Mouse (Mus musculus): ENCODE measurements around the gene Arid4a. TPM values are rescaled to one million over a fixed set of nuclear protein-coding genes. Genes with fewer than 3 reads are reported as not detected.
A peak's percentile ranks its signal among the peaks of the same experiment; 100 is the strongest.

Arid4a gene
- polyA plus RNA-seq (2014; fragmentation: Nextera tagmentation; extraction: Ambion mirVana): 23.3 and 29.5 TPM in 2 replicates

DNA sequence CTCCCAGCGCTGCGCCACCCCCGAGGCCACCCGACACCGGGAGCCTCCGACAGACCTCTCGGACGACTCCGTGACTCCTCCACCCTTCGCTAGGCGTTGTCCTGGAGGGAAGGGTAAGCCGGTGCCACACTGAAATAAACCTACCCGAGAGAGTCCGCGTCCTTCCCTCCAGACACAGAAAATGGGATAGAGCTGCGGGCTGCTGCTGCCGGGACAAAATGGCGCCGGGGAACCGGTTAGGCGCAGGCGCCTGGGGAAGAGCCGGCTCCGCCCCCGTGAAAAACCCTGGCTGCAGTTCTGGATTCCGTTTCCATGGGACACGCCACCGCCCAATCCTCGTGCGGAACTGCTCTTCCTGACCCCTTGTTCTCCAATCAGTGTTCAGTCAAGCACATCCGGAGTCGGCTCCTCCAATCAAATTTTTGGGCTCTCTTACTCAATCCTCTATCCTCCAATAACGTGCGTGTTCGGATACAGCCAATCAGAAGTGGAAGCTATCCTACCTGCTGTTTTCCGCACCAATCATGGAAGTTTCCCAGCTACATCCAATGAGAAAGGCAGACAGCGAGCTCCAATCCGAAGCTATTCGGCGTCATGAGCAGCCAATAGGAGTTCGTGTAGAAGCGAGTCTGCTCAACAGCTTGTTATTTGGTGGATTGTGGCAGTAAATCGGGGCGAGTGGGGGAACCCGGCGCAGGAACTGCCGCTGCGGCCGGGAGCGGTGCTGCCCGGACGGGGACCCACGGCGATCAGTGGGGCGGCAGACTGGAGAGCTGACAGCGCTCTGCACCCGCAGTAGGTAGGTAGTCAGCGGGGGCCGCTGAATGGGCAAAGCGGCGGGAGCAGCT, at the start of gene Arid4a:
Gene Arid4a (plus strand): TSS at position 628 of the 848 bp plus-strand sequence.
- ATAC-seq (ENCODE audit: insufficient number of reproducible peaks, insufficient read depth, low FRiP score, low read depth): peak; percentile 98
- WGBS: under 1% methylated on average over 61 of the region's 61 CpGs
- Histone ChIP-seq H3K4me3 (ENCODE audit: control insufficient read depth in 1 of 2, insufficient read depth in 1 of 2, low read depth in 1 of 2, low read length in 2 of 2) (peak within 1 kb of the TSS; percentile 98 to 99), H3K4me1 (ENCODE audit: control insufficient read depth in 2 of 2, insufficient read depth in 2 of 2, low read length in 2 of 2) (peaks cover 4 to 31% of the 10 kb centered on the region in 2 experiments), H3K9me3 (ENCODE audit: control insufficient read depth, low read length) (no peaks in the 10 kb centered on the region), H3K9ac (ENCODE audit: low read length) (peak within 1 kb of the TSS; percentile 96), H3K27ac (replicated peaks in 1 of 2; ENCODE audit: control insufficient read depth in 1 of 2, insufficient read depth in 1 of 2, low read depth in 2 of 2, low read length in 2 of 2) (peak within 1 kb of the TSS; percentile 100), H3K4me2 (ENCODE audit: low read length) (peak within 1 kb of the TSS; percentile 84), H3K36me3 (ENCODE audit: control insufficient read depth, insufficient read depth, low read length) (peaks cover 40% of the 10 kb centered on the region), H3K27me3 (ENCODE audit: control insufficient read depth, insufficient read depth, low read length) (no peaks in the 10 kb centered on the region)

GRCm38 (mm10) chr12:70967581-70967980, 48.2 kb upstream of the Arid4a start:
- no peaks in the 10 kb centered on the region for H3K27me3 ChIP-seq (ENCODE audit: control insufficient read depth, insufficient read depth, low read length)
- peak overlapping the region; percentile 93 to 96 for H3K27ac ChIP-seq (replicated peaks in 1 of 2; ENCODE audit: control insufficient read depth in 1 of 2, insufficient read depth in 1 of 2, low read depth in 2 of 2, low read length in 2 of 2)
- ATAC-seq (ENCODE audit: insufficient number of reproducible peaks, insufficient read depth, low FRiP score, low read depth): no peak
- H3K4me3 ChIP-seq (ENCODE audit: control insufficient read depth in 1 of 2, insufficient read depth in 1 of 2, low read depth in 1 of 2, low read length in 2 of 2): peak overlapping the region; percentile 56 to 78; a peak in 3 of 4 replicates
- 0 out of 4 replicates have a peak, but pooled peaks cover 0 to 4% of the 10 kb centered on the region in 2 experiments for H3K4me1 ChIP-seq (ENCODE audit: control insufficient read depth in 2 of 2, insufficient read depth in 2 of 2, low read length in 2 of 2)
- H3K9ac ChIP-seq (ENCODE audit: low read length): peak overlapping the region; percentile 83
- peak overlapping the region; percentile 67 for H3K4me2 ChIP-seq (ENCODE audit: low read length)
- H3K36me3 ChIP-seq (ENCODE audit: control insufficient read depth, insufficient read depth, low read length): peaks cover 22% of the 10 kb centered on the region
- 33% methylated on average over 8 of the region's 8 CpGs for WGBS
- no peaks in the 10 kb centered on the region for H3K9me3 ChIP-seq (ENCODE audit: control insufficient read depth, low read length)

DNA sequence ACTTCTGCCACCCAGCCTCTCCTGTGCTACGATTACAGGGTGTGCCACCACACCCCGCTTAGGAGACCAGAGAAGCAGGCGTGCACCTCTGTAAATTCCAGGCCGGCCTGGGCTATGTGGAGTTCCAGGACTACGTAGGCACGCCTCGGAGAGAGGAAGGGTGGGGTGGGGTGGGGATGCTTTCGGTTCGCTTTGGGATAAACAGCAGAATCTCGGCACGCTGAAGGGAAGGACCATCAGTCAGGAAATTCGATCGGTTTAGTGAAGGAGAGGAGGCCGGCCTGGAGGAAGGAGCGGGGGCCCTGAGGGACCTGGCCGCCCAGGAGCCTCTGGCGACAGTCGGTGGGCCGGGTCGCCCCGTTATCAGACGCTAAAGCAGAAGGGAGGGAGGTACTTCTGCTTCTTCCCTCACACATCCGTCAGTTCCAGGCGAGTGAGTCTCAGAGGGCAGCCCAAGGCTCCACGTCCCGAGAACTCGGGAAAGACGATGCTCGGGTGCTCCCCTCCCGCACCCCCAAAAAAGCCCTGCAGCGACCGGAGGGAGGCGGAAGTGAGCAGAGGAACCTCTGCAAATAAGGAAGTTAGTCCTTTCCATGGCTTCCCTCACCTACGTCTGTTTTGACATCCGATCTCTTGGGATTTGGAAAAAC, 47.5 kb upstream of the Arid4a start:
- under 1% methylated on average over 35 of the region's 35 CpGs for WGBS
- Histone ChIP-seq H3K36me3 (ENCODE audit: control insufficient read depth, insufficient read depth, low read length) (peaks cover 16% of the 10 kb centered on the region), H3K27ac (replicated peaks in 1 of 2; ENCODE audit: control insufficient read depth in 1 of 2, insufficient read depth in 1 of 2, low read depth in 2 of 2, low read length in 2 of 2) (peak overlapping the region; percentile 93 to 96), H3K4me2 (ENCODE audit: low read length) (peak overlapping the region; percentile 67), H3K4me3 (ENCODE audit: control insufficient read depth in 1 of 2, insufficient read depth in 1 of 2, low read depth in 1 of 2, low read length in 2 of 2) (peak overlapping the region; percentile 56 to 78), H3K9me3 (ENCODE audit: control insufficient read depth, low read length) (no peaks in the 10 kb centered on the region), H3K27me3 (ENCODE audit: control insufficient read depth, insufficient read depth, low read length) (no peaks in the 10 kb centered on the region), H3K9ac (ENCODE audit: low read length) (peak overlapping the region; percentile 83), H3K4me1 (ENCODE audit: control insufficient read depth in 2 of 2, insufficient read depth in 2 of 2, low read length in 2 of 2) (0 out of 4 replicates have a peak, but pooled peaks cover 0 to 4% of the 10 kb centered on the region in 2 experiments)
- peak; percentile 77 for ATAC-seq (ENCODE audit: insufficient number of reproducible peaks, insufficient read depth, low FRiP score, low read depth)

- no peaks in the 10 kb centered on the region for H3K27me3 ChIP-seq (ENCODE audit: control insufficient read depth, insufficient read depth, low read length)
- peaks cover 1 to 4% of the 10 kb centered on the region in 2 experiments; a peak in 2 of 4 replicates for H3K4me1 ChIP-seq (ENCODE audit: control insufficient read depth in 2 of 2, insufficient read depth in 2 of 2, low read length in 2 of 2)
- H3K27ac ChIP-seq (replicated peaks in 1 of 2; ENCODE audit: control insufficient read depth in 1 of 2, insufficient read depth in 1 of 2, low read depth in 2 of 2, low read length in 2 of 2): peak overlapping the region; percentile 93 to 96
- H3K4me3 ChIP-seq (ENCODE audit: control insufficient read depth in 1 of 2, insufficient read depth in 1 of 2, low read depth in 1 of 2, low read length in 2 of 2): peak overlapping the region; percentile 56 to 78
- under 1% methylated on average over 15 of the region's 15 CpGs for WGBS
- peaks cover 10% of the 10 kb centered on the region for H3K36me3 ChIP-seq (ENCODE audit: control insufficient read depth, insufficient read depth, low read length)
- peak overlapping the region; percentile 83 for H3K9ac ChIP-seq (ENCODE audit: low read length)
- H3K4me2 ChIP-seq (ENCODE audit: low read length): peak overlapping the region; percentile 67
- H3K9me3 ChIP-seq (ENCODE audit: control insufficient read depth, low read length): no peaks in the 10 kb centered on the region
- ATAC-seq (ENCODE audit: insufficient number of reproducible peaks, insufficient read depth, low FRiP score, low read depth): peak; percentile 45; the same call in 1 of the 2 replicates
These were observed 46.9 kb upstream of the Arid4a start for GRCm38 (mm10) chr12:70968791-70969307.

DNA sequence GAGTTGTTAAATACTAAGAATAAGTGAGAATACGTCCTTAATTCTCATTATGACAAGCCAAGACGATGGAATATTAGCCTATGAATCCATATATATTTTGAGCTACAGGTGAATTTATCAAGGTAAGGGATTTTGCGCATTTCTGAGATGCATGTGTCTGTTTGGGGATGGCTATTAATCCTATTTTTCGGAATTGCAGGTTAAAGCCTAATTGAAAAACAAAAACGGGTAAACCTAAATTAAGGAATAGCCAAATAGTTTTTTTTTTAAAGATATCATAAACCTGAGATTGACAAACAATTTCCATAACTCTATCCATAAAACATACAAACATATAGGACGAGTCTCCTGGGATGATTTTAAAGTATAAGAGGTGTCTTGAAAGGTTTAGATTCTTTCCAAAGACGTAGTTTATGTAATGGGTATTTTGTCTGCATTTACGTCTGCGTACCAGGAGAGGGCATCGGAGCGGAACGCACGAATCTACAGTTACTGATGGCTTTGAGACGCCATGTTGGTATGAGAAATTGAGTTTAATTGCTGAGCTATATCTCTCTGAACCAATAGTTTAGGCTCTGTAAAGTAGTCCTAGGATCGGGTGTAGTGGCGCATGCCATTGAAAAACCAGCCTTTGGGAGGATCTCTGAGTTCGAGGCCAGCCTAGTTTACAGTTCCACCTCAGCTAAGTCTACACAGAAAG, 46.2 kb upstream of the Arid4a start:
- H3K4me2 ChIP-seq (ENCODE audit: low read length): peak overlapping the region; percentile 67
- H3K27ac ChIP-seq (replicated peaks in 1 of 2; ENCODE audit: control insufficient read depth in 1 of 2, insufficient read depth in 1 of 2, low read depth in 2 of 2, low read length in 2 of 2): peak overlapping the region in 1 of 2 experiments; percentile 54; a peak in 2 of 4 replicates
- H3K27me3 ChIP-seq (ENCODE audit: control insufficient read depth, insufficient read depth, low read length): no peaks in the 10 kb centered on the region
- 7% methylated on average over 17 of the region's 17 CpGs for WGBS
- peaks cover 2 to 4% of the 10 kb centered on the region in 2 experiments; a peak in 2 of 4 replicates for H3K4me1 ChIP-seq (ENCODE audit: control insufficient read depth in 2 of 2, insufficient read depth in 2 of 2, low read length in 2 of 2)
- no peaks in the 10 kb centered on the region for H3K9me3 ChIP-seq (ENCODE audit: control insufficient read depth, low read length)
- ATAC-seq (ENCODE audit: insufficient number of reproducible peaks, insufficient read depth, low FRiP score, low read depth): no peak
- H3K36me3 ChIP-seq (ENCODE audit: control insufficient read depth, insufficient read depth, low read length): peaks cover 2% of the 10 kb centered on the region; the same call in 1 of the 2 replicates
- peak overlapping the region; percentile 54 for H3K9ac ChIP-seq (ENCODE audit: low read length)
- H3K4me3 ChIP-seq (ENCODE audit: control insufficient read depth in 1 of 2, insufficient read depth in 1 of 2, low read depth in 1 of 2, low read length in 2 of 2): peak overlapping the region; percentile 18 to 56; a peak in 3 of 4 replicates

DNA sequence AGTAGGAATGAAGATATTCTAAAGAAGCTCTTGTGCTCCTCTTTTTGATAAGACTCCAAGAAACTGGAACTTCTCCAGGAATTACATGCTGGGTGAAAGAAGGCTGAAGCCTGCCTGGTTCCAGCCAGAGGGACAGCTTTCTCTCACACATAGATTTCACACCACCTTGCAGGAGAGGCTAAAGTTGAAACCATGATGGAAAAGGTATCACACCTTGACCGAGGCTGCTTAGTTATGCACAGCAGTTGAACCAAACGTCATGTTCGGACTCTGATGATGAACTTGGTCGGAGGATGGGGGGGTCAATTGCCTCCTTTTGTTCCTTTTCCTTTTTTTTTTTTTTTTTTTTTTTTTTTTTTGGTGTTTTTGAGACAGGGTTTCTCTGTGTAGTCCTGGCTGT, 42.0 kb upstream of the Arid4a start:
- Histone ChIP-seq H3K9me3 (ENCODE audit: control insufficient read depth, low read length) (no peaks in the 10 kb centered on the region), H3K4me1 (ENCODE audit: control insufficient read depth in 2 of 2, insufficient read depth in 2 of 2, low read length in 2 of 2) (peaks cover 4 to 10% of the 10 kb centered on the region in 2 experiments; a peak in 3 of 4 replicates), H3K27ac (replicated peaks in 1 of 2; ENCODE audit: control insufficient read depth in 1 of 2, insufficient read depth in 1 of 2, low read depth in 2 of 2, low read length in 2 of 2) (peak overlapping the region; percentile 88 to 97; a peak in 3 of 4 replicates), H3K9ac (ENCODE audit: low read length) (no peak overlapping the region), H3K27me3 (ENCODE audit: control insufficient read depth, insufficient read depth, low read length) (no peaks in the 10 kb centered on the region), H3K4me2 (ENCODE audit: low read length) (peak overlapping the region; percentile 57), H3K36me3 (ENCODE audit: control insufficient read depth, insufficient read depth, low read length) (peaks cover 7% of the 10 kb centered on the region; the same call in 1 of the 2 replicates), H3K4me3 (ENCODE audit: control insufficient read depth in 1 of 2, insufficient read depth in 1 of 2, low read depth in 1 of 2, low read length in 2 of 2) (peak overlapping the region in 1 of 2 experiments; percentile 81; a peak in 1 of 4 replicates)
- no peak for ATAC-seq (ENCODE audit: insufficient number of reproducible peaks, insufficient read depth, low FRiP score, low read depth)
- WGBS: 84% methylated on average over 4 of the region's 4 CpGs

All from heart, embryonic 14.5 days (tissue).